Mouse (Mus musculus): Measurements from ENCODE around the gene Acp6.

DNA sequence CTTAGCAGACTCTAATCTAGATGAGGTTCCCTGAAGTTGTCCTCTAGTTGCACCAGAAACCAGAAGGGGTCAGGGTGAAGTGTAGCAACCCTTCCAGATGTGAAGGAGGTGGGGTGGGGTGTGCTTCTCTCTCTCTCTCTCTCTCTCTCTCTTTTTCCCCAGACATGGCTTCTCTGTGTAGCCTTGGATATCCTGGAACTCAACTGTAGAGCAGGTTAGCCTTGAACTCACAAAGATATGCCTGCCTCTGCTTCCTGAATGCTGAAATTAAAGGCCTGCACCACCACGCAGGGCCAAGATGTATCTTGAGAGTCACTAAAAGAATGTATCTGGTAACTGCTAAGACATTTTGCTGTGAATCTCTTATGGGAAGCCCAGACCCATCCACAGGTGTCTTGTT, 1.3 kb upstream of the Acp6 start:
- TF ChIP-seq POLR2A (IDR thresholded peaks at IDR 0.05; ENCODE audit: insufficient read depth, low read depth, low read length), result no peak
- no peak for TF ChIP-seq CTCF (IDR thresholded peaks at IDR 0.05)
